Comparison of ENCODE assay signal across 11 mouse cellular contexts in the genomic region with DNA sequence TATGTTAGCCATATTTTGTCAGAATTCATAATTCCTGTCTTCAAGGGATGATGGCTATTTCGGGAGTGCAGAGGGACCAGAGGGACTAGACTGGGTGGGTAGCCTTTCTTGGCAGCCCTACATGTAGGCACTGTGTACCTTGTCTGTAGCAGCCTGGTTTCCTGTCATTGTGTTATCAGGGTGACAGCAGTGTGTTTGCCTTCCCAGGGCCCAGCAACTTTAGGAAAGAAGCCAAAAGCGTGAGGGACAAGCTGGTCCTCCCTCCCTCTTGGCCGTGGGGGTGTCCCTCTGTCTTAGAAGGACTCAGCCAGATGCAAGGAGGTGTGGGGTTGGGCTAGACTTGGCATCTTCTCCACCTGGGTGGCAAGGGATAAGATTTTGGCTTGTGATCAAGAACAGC.
DNase-seq lines count a peak whose midpoint lies in the region; ATAC-seq and TF ChIP-seq lines count a peak whose summit lies in the region.
"Had no signal": no experiment of that assay in that cellular context is flagged by ENCODE, and none has a peak within 500 bp of the region (broad histone marks: within the 10 kb centered on the region; RNA-seq: fewer than 3 reads in every experiment).

No protein-coding gene starts in this region.

- ATAC-seq in lung, postnatal 0 days: peak; percentile 82
- no peak for ATAC-seq in erythroid progenitor cell, adult 5-6 weeks (replicated peaks; ENCODE audit: low FRiP score, poor library complexity, severe bottlenecking)

- peak overlapping the region; percentile 92 for H3K27ac ChIP-seq in brown adipose tissue, adult 24 weeks (replicated peaks; ENCODE audit: low read depth, low read length)
- H3K27ac ChIP-seq in lung, postnatal 0 days (ENCODE audit: low read length): peak overlapping the region; percentile 67
- H3K27ac ChIP-seq: forebrain, embryonic 12.5 days had no signal

- no peaks in the 10 kb centered on the region for H3K9me3 ChIP-seq in lung, postnatal 0 days (ENCODE audit: low read length)

- no peaks in the 10 kb centered on the region for H3K36me3 ChIP-seq in lung, postnatal 0 days (ENCODE audit: insufficient read depth, low read length)

- intact Hi-C loops in heart, postnatal 25 days (cut with DNase I): loop anchor here (5.0 kb wide), 3 partner anchors 290 to 480 kb away; partner anchors contain the start of genes Chek2 and Hscb

- WGBS in lung, postnatal 0 days: 40% methylated on average over 3 of the region's 3 CpGs

- no peak overlapping the region for H3K4me3 ChIP-seq in brown adipose tissue, adult 24 weeks (ENCODE audit: insufficient read depth, low read depth, low read length)
- no peak overlapping the region for H3K4me3 ChIP-seq in lung, postnatal 0 days (ENCODE audit: low read depth, low read length)
- H3K4me3 ChIP-seq: forebrain, embryonic 12.5 days had no signal

- DNase-seq in gastrocnemius, postnatal 25 days: peak; percentile 53
- DNase-seq in gastrocnemius, adult 8-10 months (ENCODE audit: low spot score in 2 of 2): no peak
- DNase-seq in heart, postnatal 25 days (ENCODE audit: low spot score): peak; percentile 61
- peak; percentile 63 for DNase-seq in lung, postnatal 0 days (ENCODE audit: low spot score)
- no peak for DNase-seq in urinary bladder, postnatal 25 days (ENCODE audit: low spot score)
- no peak for DNase-seq in thymus, postnatal 36 days
- DNase-seq: cerebellum, adult 8-10 months; thymus, adult 2 months had no signal

- no peak overlapping the region for H3K4me2 ChIP-seq in lung, postnatal 0 days (replicated peaks; ENCODE audit: low read depth, low read length)
- H3K4me2 ChIP-seq: forebrain, embryonic 12.5 days had no signal

- TF ChIP-seq EP300 in lung, postnatal 0 days (IDR thresholded peaks at IDR 0.05): peak; percentile 94

- no peak overlapping the region for H3K9ac ChIP-seq in lung, postnatal 0 days (replicated peaks; ENCODE audit: low read depth)
- H3K9ac ChIP-seq: forebrain, embryonic 12.5 days had no signal

- no peak for TF ChIP-seq CTCF in lung, postnatal 0 days (IDR thresholded peaks at IDR 0.05)

- H3K27me3 ChIP-seq in lung, postnatal 0 days (replicated peaks; ENCODE audit: insufficient read depth, low read length): no peaks in the 10 kb centered on the region
- H3K27me3 ChIP-seq: forebrain, embryonic 12.5 days had no signal

- H3K4me1 ChIP-seq in brown adipose tissue, adult 24 weeks (ENCODE audit: control insufficient read depth, insufficient read depth, insufficient read length, low read length): peaks cover 49% of the 10 kb centered on the region
- H3K4me1 ChIP-seq in lung, postnatal 0 days (ENCODE audit: insufficient read depth, low read depth, low read length): peaks cover 9% of the 10 kb centered on the region

Comparison
In these comparisons a context has a peak if more than half of its experiments do, and no peak if none do; other contexts are left out.
1. DNase-seq: peak in gastrocnemius, postnatal 25 days (single experiment), heart, postnatal 25 days (single experiment) and lung, postnatal 0 days (single experiment); none in gastrocnemius, adult 8-10 months (0 of 2), urinary bladder, postnatal 25 days (single experiment) and thymus, postnatal 36 days (0 of 2).